ENCODE assay signal across 26 mouse cellular contexts in genomic region chr16:77787025-77787424, GRCm38 (mm10).
DNase-seq lines count a peak whose midpoint lies in the region; ATAC-seq and TF ChIP-seq lines count a peak whose summit lies in the region.
"Had no signal": no experiment of that assay in that cellular context is flagged by ENCODE, and none has a peak within 500 bp of the region (broad histone marks: within the 10 kb centered on the region; RNA-seq: fewer than 3 reads in every experiment).

No protein-coding gene starts in this region.

- no peak for ATAC-seq in forebrain, postnatal 0 days
- no peak for ATAC-seq in hindbrain, embryonic 12.5 days (ENCODE audit: low FRiP score)
- no peak for ATAC-seq in midbrain, embryonic 16.5 days
- ATAC-seq: Patski had no signal

- H3K36me3 ChIP-seq in forebrain, postnatal 0 days (ENCODE audit: insufficient read depth), result no peaks in the 10 kb centered on the region
- H3K36me3 ChIP-seq in forebrain, embryonic 10.5 days (replicated peaks), result no peaks in the 10 kb centered on the region
- H3K36me3 ChIP-seq in hindbrain, embryonic 12.5 days, result no peaks in the 10 kb centered on the region
- H3K36me3 ChIP-seq in midbrain, embryonic 10.5 days, result no peaks in the 10 kb centered on the region
- no peaks in the 10 kb centered on the region for H3K36me3 ChIP-seq in midbrain, embryonic 16.5 days (ENCODE audit: control insufficient read depth, insufficient read depth, low read length)
- H3K36me3 ChIP-seq: embryonic facial prominence, embryonic 15.5 days; G1E; limb, embryonic 15.5 days; liver, embryonic 15.5 days; lung, embryonic 15.5 days had no signal

- H3K4me2 ChIP-seq in forebrain, postnatal 0 days (ENCODE audit: low read depth), result no peak overlapping the region
- H3K4me2 ChIP-seq in hindbrain, embryonic 12.5 days (replicated peaks), result no peak overlapping the region
- no peak overlapping the region for H3K4me2 ChIP-seq in midbrain, embryonic 16.5 days (ENCODE audit: low read length)
- H3K4me2 ChIP-seq: embryonic facial prominence, embryonic 15.5 days; limb, embryonic 15.5 days; liver, embryonic 15.5 days; lung, embryonic 15.5 days had no signal

- H3K4me1 ChIP-seq in forebrain, postnatal 0 days (ENCODE audit: insufficient read depth), result peaks cover 16% of the 10 kb centered on the region
- peaks cover 8% of the 10 kb centered on the region for H3K4me1 ChIP-seq in forebrain, embryonic 10.5 days
- H3K4me1 ChIP-seq in hindbrain, embryonic 12.5 days, result peaks cover 12% of the 10 kb centered on the region
- peaks cover 27% of the 10 kb centered on the region for H3K4me1 ChIP-seq in midbrain, embryonic 10.5 days
- peaks cover 14% of the 10 kb centered on the region for H3K4me1 ChIP-seq in midbrain, embryonic 16.5 days (ENCODE audit: control insufficient read depth, insufficient read depth, low read length)
- H3K4me1 ChIP-seq: embryonic facial prominence, embryonic 15.5 days; limb, embryonic 15.5 days; liver, embryonic 15.5 days; lung, embryonic 15.5 days had no signal

- H3K4me3 ChIP-seq in forebrain, postnatal 0 days (ENCODE audit: low read depth, low read length), result no peak overlapping the region
- no peak overlapping the region for H3K4me3 ChIP-seq in forebrain, embryonic 10.5 days
- H3K4me3 ChIP-seq in hindbrain, embryonic 12.5 days, result no peak overlapping the region
- H3K4me3 ChIP-seq in midbrain, embryonic 10.5 days, result no peak overlapping the region
- no peak overlapping the region for H3K4me3 ChIP-seq in midbrain, embryonic 16.5 days (ENCODE audit: low read depth, low read length)
- H3K4me3 ChIP-seq: embryonic facial prominence, embryonic 15.5 days; heart, adult 2 months; limb, embryonic 15.5 days; liver, embryonic 15.5 days; lung, embryonic 15.5 days; myocyte had no signal

- WGBS in forebrain, postnatal 0 days, result 71% methylated on average over 5 of the region's 5 CpGs
- WGBS in forebrain, embryonic 10.5 days, result 88% methylated on average over 5 of the region's 5 CpGs
- WGBS in hindbrain, embryonic 12.5 days, result 84% methylated on average over 5 of the region's 5 CpGs
- WGBS in midbrain, embryonic 10.5 days, result 89% methylated on average over 5 of the region's 5 CpGs
- 78% methylated on average over 5 of the region's 5 CpGs for WGBS in midbrain, embryonic 16.5 days

- H3K27me3 ChIP-seq in forebrain, postnatal 0 days (ENCODE audit: insufficient read depth, low read length), result no peaks in the 10 kb centered on the region
- H3K27me3 ChIP-seq in forebrain, embryonic 10.5 days (ENCODE audit: poor library complexity, severe bottlenecking), result no peaks in the 10 kb centered on the region
- H3K27me3 ChIP-seq in hindbrain, embryonic 12.5 days, result no peaks in the 10 kb centered on the region
- H3K27me3 ChIP-seq in midbrain, embryonic 10.5 days (ENCODE audit: low read depth, poor library complexity, severe bottlenecking), result no peaks in the 10 kb centered on the region
- no peaks in the 10 kb centered on the region for H3K27me3 ChIP-seq in midbrain, embryonic 16.5 days (ENCODE audit: control insufficient read depth, insufficient read depth, low read depth, low read length)
- H3K27me3 ChIP-seq: CH12.LX; embryonic facial prominence, embryonic 15.5 days; limb, embryonic 15.5 days; liver, embryonic 15.5 days; lung, embryonic 15.5 days had no signal

- H3K9me3 ChIP-seq in forebrain, postnatal 0 days (ENCODE audit: low read length), result no peaks in the 10 kb centered on the region
- H3K9me3 ChIP-seq in forebrain, embryonic 10.5 days, result no peaks in the 10 kb centered on the region
- H3K9me3 ChIP-seq in hindbrain, embryonic 12.5 days (replicated peaks), result no peaks in the 10 kb centered on the region
- H3K9me3 ChIP-seq in midbrain, embryonic 10.5 days (replicated peaks), result no peaks in the 10 kb centered on the region
- H3K9me3 ChIP-seq in midbrain, embryonic 16.5 days (replicated peaks; ENCODE audit: control insufficient read depth, low read length, poor library complexity, severe bottlenecking), result no peaks in the 10 kb centered on the region
- H3K9me3 ChIP-seq: embryonic facial prominence, embryonic 15.5 days; limb, embryonic 15.5 days; liver, embryonic 15.5 days; lung, embryonic 15.5 days had no signal

- no peak for TF ChIP-seq CTCF in forebrain, postnatal 0 days (IDR thresholded peaks at IDR 0.05; ENCODE audit: low read depth)

- no peak overlapping the region for H3K9ac ChIP-seq in forebrain, postnatal 0 days
- no peak overlapping the region for H3K9ac ChIP-seq in hindbrain, embryonic 12.5 days
- H3K9ac ChIP-seq in midbrain, embryonic 16.5 days (ENCODE audit: low read depth, low read length), result no peak overlapping the region
- H3K9ac ChIP-seq: embryonic facial prominence, embryonic 15.5 days; limb, embryonic 15.5 days; liver, embryonic 15.5 days; lung, embryonic 15.5 days had no signal

- peak; percentile 44 for DNase-seq in forebrain, postnatal 0 days
- no peak for DNase-seq in forebrain, embryonic 10.5 days (ENCODE audit: extremely low spot score, low spot score)
- DNase-seq in midbrain, embryonic 10.5 days (ENCODE audit: low spot score), result no peak
- DNase-seq in gastrocnemius, postnatal 25 days, result no peak
- DNase-seq in B cell, adult 2 months, result no peak
- no peak for DNase-seq in frontal cortex, postnatal 25 days (ENCODE audit: low spot score in 2 of 2)
- DNase-seq: adrenal gland, adult 8-10 months; cerebellum, adult 2 months; gastrocnemius, postnatal 36 days; heart, adult 2 months; kidney, adult 2 months; kidney, postnatal 10 days; left cerebral cortex, postnatal 4 days; lung, postnatal 4 days; right cerebral cortex, postnatal 25 days; spleen, adult 18-20 months had no signal

- H3K27ac ChIP-seq in forebrain, postnatal 0 days (ENCODE audit: low read depth, low read length), result peak overlapping the region; percentile 64
- no peak overlapping the region for H3K27ac ChIP-seq in forebrain, embryonic 10.5 days
- H3K27ac ChIP-seq in hindbrain, embryonic 12.5 days, result peak overlapping the region; percentile 6; the same call in 1 of the 2 replicates
- H3K27ac ChIP-seq in midbrain, embryonic 10.5 days (replicated peaks), result peak overlapping the region; percentile 63; the same call in 1 of the 2 replicates
- peak overlapping the region; percentile 71 for H3K27ac ChIP-seq in midbrain, embryonic 16.5 days (ENCODE audit: low read length)
- H3K27ac ChIP-seq: embryonic facial prominence, embryonic 15.5 days; heart, adult 2 months; limb, embryonic 15.5 days; liver, embryonic 15.5 days; lung, embryonic 15.5 days had no signal
